Mouse (Mus musculus) adrenal gland, adult 18-20 months (tissue): Measurements from ENCODE around the gene Sult1c2. TPM values are rescaled to one million over a fixed set of nuclear protein-coding genes. Genes with fewer than 3 reads are reported as not detected.
"Not testable (repeated sequence)": the region's sequence is repeated elsewhere in the genome, so short reads cannot be mapped to it uniquely, and the experiment has no call there.

Experiments used
- DNase-seq, 2 experiments: peaks; one replicate each; pipeline ENCODE4 v3.0.0; 2021 to 2022; ENCODE audit warnings: low spot score in 2 of 2
- long read RNA-seq, 2 experiments: library from polyadenylated mRNA; stranded (forward); transcript quantifications; one replicate each; pipeline ENCODE4 v2.0.0; 2021
- total RNA-seq, 2 experiments: library from RNA; stranded (reverse); gene quantifications; 1 replicate in 1 of 2; 2 replicates in 1 of 2; pipeline ENCODE4 v1.2.3; 2021

Sult1c2 gene
- under 1 TPM in 1 of 2 experiments, not detected in 1; 0.50 TPM for total RNA-seq
- long read RNA-seq, experiment 1, result 0 reads
- long read RNA-seq, experiment 2, partial matches to known transcripts, result 0 of 1 reads
- long read RNA-seq, experiment 2, other reads (novel, unspliced or antisense), result 0 of 1 reads

- no peak for DNase-seq
Measured at GRCm38 (mm10) chr17:53846206-53846605, at the start of gene Sult1c2. TSS of gene Sult1c2 (minus strand) at chr17:53846339.

DNA sequence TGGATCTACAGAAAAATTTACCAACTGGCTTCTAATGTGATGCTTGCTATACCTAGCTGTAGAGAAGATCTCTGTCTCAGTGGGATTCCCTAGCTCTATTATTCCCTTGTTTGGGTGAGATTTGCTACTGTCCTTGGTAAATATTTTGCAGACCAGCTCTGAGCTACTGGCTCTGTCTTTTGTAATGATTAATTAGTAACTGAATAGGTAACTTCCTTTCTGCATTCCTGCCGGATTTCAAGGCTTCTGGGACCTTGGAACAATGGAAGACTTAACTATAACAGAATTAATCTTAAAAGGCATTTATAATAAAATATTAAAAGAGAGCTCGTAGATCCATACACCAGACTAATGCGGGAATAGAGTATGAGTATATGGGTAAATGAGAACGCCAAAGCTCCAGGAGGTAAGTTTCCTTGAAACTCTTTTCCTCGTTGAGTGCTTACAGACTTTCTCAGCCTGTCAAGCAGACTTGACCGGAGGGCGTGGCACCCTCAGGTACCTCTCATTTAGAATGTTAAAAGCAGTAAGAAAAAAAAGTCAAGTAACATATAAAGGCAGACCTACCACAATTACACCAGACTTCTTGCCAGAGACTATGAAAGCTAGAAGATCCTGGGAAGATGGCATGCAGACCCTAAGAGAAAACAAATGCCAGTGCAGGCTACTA, 33.0 kb upstream of the Sult1c2 start:
- DNase-seq, result not testable (repeated sequence)

DNA sequence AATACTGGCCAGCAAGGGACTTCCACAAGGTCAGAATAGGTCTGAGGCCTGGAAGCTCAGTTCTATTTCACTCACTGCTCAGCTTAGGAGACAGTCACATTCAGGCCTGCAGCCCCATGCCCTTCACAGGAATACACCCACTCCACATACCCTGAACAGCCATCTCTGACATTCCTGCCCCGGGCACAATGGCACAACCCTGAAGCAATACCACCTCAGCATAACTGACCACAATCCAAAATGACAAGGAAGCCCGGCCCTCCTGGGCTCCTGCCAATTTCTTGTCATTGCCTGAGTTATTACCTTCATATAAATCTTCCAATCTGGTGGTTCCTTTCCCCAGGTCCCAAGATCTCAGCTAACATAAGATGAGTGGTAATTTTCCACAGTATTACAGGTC, 28.3 kb upstream of the Sult1c2 start:
- DNase-seq, result peak in 1 of 2 experiments; percentile 1

- no peak for DNase-seq
Measured at GRCm38 (mm10) chr17:53872192-53872591, 26.1 kb upstream of the Sult1c2 start.

DNA sequence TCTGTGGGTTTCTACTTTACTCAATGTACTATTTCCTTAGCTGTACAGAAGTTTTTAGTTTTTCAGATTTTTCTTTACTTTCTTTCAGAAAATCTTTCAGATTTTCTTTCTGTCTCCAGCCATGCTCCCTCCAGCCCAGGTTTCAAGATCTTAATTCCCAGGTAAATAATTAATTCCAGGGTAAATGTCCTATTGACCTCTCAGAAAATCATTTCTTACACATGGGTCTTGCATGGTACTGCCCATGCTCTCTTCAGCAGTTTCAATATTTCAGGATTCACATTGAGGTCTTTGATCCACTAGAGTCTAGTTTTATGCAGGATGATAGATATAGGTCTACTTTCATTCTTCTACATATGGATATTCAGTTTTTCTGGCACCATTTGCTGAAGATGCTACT, 23.8 kb upstream of the Sult1c2 start:
- DNase-seq, result no peak

DNA sequence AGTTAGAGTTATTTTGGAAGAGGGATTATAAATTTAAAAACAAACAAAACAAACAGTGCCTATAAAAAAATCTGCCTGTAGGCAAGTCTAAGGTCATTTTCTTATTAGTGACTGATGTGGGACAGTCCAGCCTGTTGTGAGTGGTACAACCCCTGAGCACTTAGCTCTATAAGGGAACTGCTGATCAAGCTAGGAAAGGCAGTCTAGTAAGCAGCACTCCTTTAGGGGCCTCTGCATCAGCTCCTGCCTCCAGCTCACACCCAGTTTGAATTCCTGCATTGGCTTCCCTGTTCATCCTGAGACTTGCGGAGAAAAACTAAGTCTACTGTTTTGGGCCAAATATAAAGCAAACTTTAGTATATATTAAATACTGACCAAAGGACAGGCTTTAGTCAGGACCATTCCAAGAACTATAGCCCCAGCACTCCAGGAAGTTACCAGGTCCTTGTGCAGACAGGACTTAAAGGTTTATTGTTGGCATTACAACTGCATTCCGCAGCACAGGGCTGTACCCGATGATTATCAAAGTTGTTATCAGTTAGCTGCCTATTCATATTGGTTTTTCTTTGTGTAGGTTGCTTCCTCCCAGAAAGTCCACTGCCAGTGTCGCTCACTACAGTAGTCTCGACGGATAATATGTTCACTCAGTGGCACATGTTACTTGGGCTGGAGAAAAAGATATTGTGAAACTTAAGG, 19.3 kb upstream of the Sult1c2 start:
- DNase-seq, result no peak

DNA sequence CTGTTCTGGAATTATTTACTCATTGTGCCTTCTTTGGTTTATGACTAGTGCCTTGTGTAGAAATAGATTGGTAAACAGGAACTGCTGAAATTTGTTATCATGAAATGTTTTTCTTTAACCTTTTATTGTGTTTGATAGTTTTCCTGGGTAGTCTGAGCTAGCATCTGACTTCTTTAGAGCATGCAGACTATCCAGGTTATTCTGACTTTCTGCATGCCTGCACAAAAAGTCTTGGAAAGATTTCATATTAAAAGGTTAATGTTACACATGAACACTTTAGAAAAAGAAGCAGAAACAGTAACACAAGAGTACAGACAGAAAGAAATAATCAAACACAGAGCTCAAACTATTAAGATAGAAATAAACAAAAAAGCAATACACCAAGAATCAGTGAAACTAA, 14.4 kb upstream of the Sult1c2 start:
- DNase-seq, result no peak

DNA sequence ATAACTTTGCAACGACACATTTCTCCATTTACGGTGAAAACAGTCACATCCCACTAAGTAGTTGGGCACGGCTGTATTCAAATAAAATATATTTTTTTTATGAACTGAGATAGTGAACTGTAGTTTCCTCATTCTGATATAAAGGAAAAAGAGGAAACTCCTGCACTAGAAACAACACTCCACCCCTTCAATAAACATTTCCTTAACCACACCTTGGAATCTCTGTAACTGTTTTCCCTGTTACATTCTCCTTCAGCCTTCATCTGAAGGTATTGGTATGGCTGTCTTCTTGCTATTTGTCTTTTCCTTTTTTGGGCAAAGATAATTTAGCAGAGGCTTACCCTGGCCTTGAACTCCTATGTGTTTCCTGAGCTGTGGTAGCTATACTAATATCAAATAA, 8.9 kb upstream of the Sult1c2 start:
- DNase-seq, result no peak

GRCm38 (mm10) chr17:53845796-53846195, 343 bp downstream of the Sult1c2 start:
- DNase-seq, result peak in 1 of 2 experiments; percentile 5

- peak; percentile 8 to 21 for DNase-seq
Measured at GRCm38 (mm10) chr17:53833366-53833765, 12.8 kb downstream of the Sult1c2 start.

DNA sequence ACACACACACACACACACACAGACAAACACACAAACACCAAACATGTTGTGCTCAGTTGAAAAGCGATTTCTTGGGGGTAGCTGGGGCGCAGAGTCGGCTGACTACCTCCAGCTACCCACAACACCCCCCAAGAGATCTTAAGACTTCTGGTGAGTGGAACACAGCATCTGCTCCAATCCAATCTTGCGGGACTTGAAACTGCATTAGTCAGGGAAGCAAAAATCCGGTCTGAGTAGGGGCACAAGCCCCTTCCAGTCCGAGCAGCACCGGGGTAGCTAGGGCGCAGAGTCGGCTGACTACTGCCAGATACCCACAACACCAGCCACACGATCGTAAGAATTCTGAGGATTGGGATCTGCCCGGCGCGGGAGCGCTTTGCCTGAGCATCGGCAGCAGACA, 42.2 kb downstream of the Sult1c2 start:
- DNase-seq, result not testable (repeated sequence)

- no peak for DNase-seq
Measured at GRCm38 (mm10) chr17:53783381-53783780, 62.8 kb downstream of the Sult1c2 start.

Other genes with a start within 250 kb of the Sult1c2 start
- under 1 TPM; 0.33 to 0.51 TPM for gene Sgo1, start 157.0 kb downstream of the Sult1c2 start, total RNA-seq
- gene Sult1c1, start 144.3 kb upstream of the Sult1c2 start, total RNA-seq, result not detected